Mouse (Mus musculus) forebrain, embryonic 11.5 days (tissue): ENCODE measurements at regions not wholly inside any gene's neighbourhood (a gene's known extent, or its start where the extent isn't known, plus 50 kb on each side); places are given as distances from the start of the nearest gene placed in this dataset.

ENCODE experiments used
- ATAC-seq: fragments of 200-750 bp; cut with Nextera tagmentation; replicated peaks from 2 replicates; pipeline ENCODE4 v1.8.0; 2017; ENCODE audit warnings: moderate TSS enrichment; ENCODE audit not compliant: low FRiP score
- DNase-seq: peaks from one replicate; pipeline ENCODE4 v3.0.0-alpha.2; 2017; ENCODE audit warnings: low spot score
- H3K27ac ChIP-seq: fragments of 300-500 bp; sonication (generic); 2 replicates; pipeline ENCODE4 v1.5.1; 2014; ENCODE audit warnings: low read depth, low read length
- H3K27me3 ChIP-seq: fragments of 300-500 bp; sonication (generic); 2 replicates; pipeline ENCODE4 v1.6.1; 2014; ENCODE audit warnings: mild to moderate bottlenecking, low read length, mixed read lengths; ENCODE audit not compliant: control insufficient read depth, insufficient read depth
- H3K36me3 ChIP-seq: fragments of 300-500 bp; sonication (generic); 2 replicates; pipeline ENCODE4 v1.6.1; 2014; ENCODE audit warnings: mild to moderate bottlenecking, low read length, moderate library complexity, mixed read lengths; ENCODE audit not compliant: control insufficient read depth, insufficient read depth
- H3K4me1 ChIP-seq: fragments of 300-500 bp; sonication (generic); replicated peaks from 2 replicates; pipeline ENCODE4 v1.6.1; 2014; ENCODE audit warnings: low read length, mixed read lengths; ENCODE audit not compliant: control insufficient read depth, insufficient read depth
- H3K4me2 ChIP-seq: fragments of 300-500 bp; sonication (generic); 2 replicates; pipeline ENCODE4 v1.6.1; 2014; ENCODE audit warnings: low read depth, mild to moderate bottlenecking, low read length, moderate library complexity, mixed read lengths; ENCODE audit not compliant: severe bottlenecking
- H3K4me3 ChIP-seq: fragments of 300-500 bp; sonication (generic); 2 replicates; pipeline ENCODE4 v1.5.1; 2014; ENCODE audit warnings: low read depth, low read length
- H3K9ac ChIP-seq: fragments of 300-500 bp; sonication (generic); 2 replicates; pipeline ENCODE4 v1.6.1; 2014; ENCODE audit warnings: low read length
- H3K9me3 ChIP-seq: fragments of 300-500 bp; sonication (generic); 2 replicates; pipeline ENCODE4 v1.6.1; 2016; ENCODE audit warnings: low read length, mixed read lengths; ENCODE audit not compliant: control insufficient read depth
- WGBS: fragments of 180-500 bp; shearing (Covaris S2); extraction: QIAGEN DNeasy Blood & Tissue Kit; methylation state at CpG from one replicate; pipeline ENCODE4 v1.1.7; 2014; 5-methylcytosine and 5-hydroxymethylcytosine counted together

DNA sequence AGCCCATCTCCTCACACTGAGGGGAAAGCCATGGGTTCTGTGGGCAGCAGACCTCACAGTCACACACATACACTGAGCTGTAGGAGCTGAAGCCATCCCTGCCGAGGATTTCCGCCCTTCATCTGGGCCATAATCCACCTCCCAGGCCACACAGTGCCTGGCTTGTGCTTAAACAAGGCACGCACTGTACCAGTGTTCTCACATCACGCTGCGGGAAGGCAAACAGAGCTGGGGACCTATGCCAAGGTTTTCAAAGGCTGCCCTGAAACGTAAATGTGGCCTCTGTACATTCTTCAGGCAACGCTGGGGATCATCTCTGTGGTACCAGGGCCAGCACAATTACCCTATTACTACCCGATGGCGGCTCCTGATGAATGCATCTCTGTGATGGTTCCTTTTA is 627.6 kb downstream of the Insc start:
- H3K27me3 ChIP-seq = no peaks in the 10 kb centered on the region
- DNase-seq = no peak
- ATAC-seq = no peak
- no peak overlapping the region for H3K4me3 ChIP-seq
- no peak overlapping the region for H3K27ac ChIP-seq
- H3K36me3 ChIP-seq = no peaks in the 10 kb centered on the region
- 59% methylated on average over 9 of the region's 9 CpGs for WGBS
- H3K9me3 ChIP-seq = no peaks in the 10 kb centered on the region
- no peak overlapping the region for H3K4me2 ChIP-seq
- no peaks in the 10 kb centered on the region for H3K4me1 ChIP-seq
- no peak overlapping the region for H3K9ac ChIP-seq

DNA sequence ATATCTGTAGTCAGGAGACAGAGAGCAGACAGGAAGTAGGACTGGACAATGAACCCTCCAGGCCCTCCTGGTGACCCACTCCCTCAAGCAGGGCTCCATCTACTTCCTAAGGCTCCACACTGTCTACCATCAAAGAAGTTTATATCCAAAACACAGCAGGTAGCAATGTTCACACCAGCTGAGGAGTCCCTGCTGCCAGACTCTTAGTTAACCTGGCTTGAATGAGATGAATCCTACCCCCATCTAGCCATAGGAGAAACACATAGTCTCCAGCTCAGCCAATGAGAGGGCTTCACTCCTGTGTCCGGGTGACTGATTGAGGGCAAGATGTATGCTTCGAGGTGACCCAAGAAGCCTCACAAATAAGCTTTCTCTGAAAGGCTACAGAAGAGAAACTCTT is 629.4 kb downstream of the Insc start:
- no peaks in the 10 kb centered on the region for H3K27me3 ChIP-seq
- WGBS = 70% methylated on average over 2 of the region's 2 CpGs
- no peaks in the 10 kb centered on the region for H3K9me3 ChIP-seq
- no peak overlapping the region for H3K9ac ChIP-seq
- no peak overlapping the region for H3K4me2 ChIP-seq
- H3K4me3 ChIP-seq = no peak overlapping the region
- DNase-seq (no peak), ATAC-seq (no peak)
- H3K36me3 ChIP-seq = no peaks in the 10 kb centered on the region
- no peaks in the 10 kb centered on the region for H3K4me1 ChIP-seq
- no peak overlapping the region for H3K27ac ChIP-seq

DNA sequence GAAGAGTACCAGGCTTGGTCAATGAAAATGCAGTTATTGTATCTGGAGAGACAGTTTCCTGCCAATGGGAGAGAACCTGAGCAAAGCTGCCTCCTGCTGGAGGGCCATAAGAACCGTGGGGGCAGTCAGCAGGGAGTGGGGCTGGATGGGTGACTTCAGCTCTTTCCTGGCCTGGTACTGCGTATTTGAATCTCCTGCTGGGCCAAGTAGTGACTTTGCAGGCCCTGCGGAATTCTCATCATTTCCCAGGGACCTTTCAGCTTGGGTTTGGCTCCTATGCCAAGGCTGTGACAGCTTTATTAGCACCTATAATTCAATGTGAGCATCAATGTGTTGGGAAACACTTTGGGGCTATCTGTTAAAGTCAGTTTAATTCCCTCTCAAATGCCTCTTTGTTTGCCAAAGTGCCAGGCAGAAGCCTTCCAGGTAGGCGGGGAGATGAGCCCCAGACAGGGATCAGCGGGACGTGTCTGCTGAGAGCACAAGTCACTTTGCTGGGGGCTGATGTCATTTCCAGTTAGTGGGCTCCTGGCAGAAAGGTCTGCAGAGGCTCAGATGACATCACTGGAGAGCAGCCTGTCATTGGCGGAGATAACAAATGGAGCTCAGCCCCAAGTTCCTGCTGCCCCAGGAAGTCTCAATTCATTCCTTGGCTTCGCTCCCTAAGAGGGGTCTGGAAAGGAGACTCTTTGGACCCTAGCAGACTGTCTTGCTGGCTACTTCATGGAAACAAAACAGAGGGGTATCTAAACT is 630.5 kb downstream of the Insc start:
- no peak for ATAC-seq
- H3K4me2 ChIP-seq = no peak overlapping the region
- H3K27me3 ChIP-seq = no peaks in the 10 kb centered on the region
- H3K36me3 ChIP-seq = no peaks in the 10 kb centered on the region
- H3K9ac ChIP-seq = no peak overlapping the region
- H3K9me3 ChIP-seq = no peaks in the 10 kb centered on the region
- H3K4me3 ChIP-seq = no peak overlapping the region
- H3K4me1 ChIP-seq = no peaks in the 10 kb centered on the region
- no peak for DNase-seq
- no peak overlapping the region for H3K27ac ChIP-seq
- WGBS = 73% methylated on average over 8 of the region's 8 CpGs

DNA sequence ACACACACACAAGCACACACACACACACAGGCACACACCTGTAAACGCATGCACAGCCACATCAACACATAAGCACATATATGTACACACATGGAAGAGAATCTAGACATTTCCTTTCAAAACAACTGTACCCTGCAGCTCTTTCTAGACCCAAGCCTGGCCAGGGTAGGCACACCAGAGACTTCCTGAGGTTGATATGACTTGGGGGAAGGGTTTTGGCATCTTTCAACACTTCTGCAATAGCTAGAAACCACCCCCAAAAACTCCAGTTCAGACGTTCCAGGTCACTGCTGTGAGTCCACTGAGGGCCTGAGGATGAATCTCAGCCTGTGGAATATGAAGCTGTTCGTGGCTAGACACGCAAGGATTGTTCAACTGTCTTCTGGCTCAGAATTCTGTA is 632.6 kb downstream of the Insc start:
- no peak overlapping the region for H3K27ac ChIP-seq
- no peak overlapping the region for H3K4me2 ChIP-seq
- DNase-seq = no peak
- no peak overlapping the region for H3K4me3 ChIP-seq
- WGBS = 84% methylated on average over 4 of the region's 4 CpGs
- H3K4me1 ChIP-seq = no peaks in the 10 kb centered on the region
- H3K27me3 ChIP-seq = no peaks in the 10 kb centered on the region
- H3K9me3 ChIP-seq = no peaks in the 10 kb centered on the region
- H3K9ac ChIP-seq = no peak overlapping the region
- no peak for ATAC-seq
- H3K36me3 ChIP-seq = no peaks in the 10 kb centered on the region

DNA sequence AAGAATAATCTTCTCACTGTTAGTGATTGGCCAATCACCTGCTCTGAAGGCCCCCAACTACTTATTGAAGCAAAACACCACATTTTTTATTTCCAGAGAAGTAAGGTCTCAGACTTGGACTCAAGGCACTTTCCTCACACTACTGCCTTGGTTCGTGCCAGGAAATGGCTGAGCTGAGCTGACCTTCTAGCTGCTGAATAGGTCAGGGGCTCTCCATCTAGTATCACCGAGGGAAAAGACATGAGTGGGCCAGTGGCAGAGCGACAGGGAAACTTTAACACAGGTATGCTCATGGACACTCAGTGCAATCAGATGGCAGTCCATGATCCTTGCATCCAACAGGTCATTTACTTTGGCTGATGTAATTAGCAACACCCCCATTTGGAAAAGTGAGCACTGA is 635.3 kb downstream of the Insc start:
- DNase-seq (no peak), ATAC-seq (no peak)
- H3K4me1 ChIP-seq = no peaks in the 10 kb centered on the region; the same call in 1 of the 2 replicates
- no peak overlapping the region for H3K4me3 ChIP-seq
- no peaks in the 10 kb centered on the region for H3K27me3 ChIP-seq
- H3K9me3 ChIP-seq = no peaks in the 10 kb centered on the region
- H3K27ac ChIP-seq = no peak overlapping the region
- 87% methylated on average over 3 of the region's 3 CpGs for WGBS
- H3K9ac ChIP-seq = no peak overlapping the region
- H3K36me3 ChIP-seq = no peaks in the 10 kb centered on the region
- no peak overlapping the region for H3K4me2 ChIP-seq

DNA sequence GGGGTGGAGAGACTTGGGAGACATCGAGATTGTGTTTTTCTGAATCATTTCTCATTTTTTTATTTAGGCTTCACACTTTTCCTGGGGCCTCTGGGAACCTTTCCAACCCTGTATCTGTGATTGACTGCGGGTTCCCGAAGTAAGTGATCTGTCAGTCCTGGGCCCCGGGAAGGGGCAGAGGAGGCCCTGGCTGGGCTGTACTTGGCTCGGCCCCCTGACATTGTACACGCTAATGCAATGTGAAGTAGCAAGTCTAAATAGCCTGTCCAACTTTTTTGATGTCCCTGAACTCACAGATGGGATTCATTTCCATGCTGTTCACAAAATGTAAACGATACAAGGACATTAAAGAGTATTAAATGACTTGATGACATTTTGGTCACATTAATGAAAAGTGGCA is 636.1 kb downstream of the Insc start:
- Histone ChIP-seq H3K4me3 (no peak overlapping the region), H3K36me3 (no peaks in the 10 kb centered on the region), H3K4me1 (no peaks in the 10 kb centered on the region; the same call in 1 of the 2 replicates), H3K9ac (no peak overlapping the region), H3K9me3 (no peaks in the 10 kb centered on the region), H3K4me2 (no peak overlapping the region), H3K27me3 (no peaks in the 10 kb centered on the region), H3K27ac (no peak overlapping the region)
- DNase-seq = no peak
- WGBS = 83% methylated on average over 7 of the region's 7 CpGs
- no peak for ATAC-seq

DNA sequence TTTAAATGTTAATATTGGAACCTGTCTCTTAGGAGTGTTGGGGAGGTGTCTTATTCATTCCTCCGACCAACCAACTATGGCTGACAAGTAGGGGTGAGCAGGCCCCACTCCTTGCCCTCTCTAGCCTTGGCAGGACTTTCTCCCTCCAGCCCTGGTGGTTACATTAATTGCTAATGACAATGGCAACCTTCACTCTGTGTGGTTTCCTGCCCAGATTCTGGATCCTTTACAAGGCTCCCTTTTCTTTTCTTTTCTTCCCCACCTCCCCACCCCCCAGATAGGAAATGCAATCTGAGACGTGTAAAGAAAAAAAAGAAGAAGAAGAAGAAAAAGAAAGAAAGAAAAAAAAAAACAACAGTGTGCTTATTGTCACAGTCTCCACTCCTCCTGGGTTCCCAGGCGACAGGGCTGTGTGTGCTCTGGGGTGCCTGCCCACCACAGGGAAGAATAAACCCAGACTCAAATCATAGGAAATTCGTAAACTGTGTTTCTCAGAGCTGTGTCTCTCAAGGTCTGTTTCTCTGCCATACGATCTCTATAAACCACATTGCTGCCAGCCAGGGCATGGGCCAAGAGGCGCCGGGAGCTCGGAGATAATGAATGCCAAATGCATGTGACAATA is 637.6 kb downstream of the Insc start:
- ATAC-seq = no peak
- Histone ChIP-seq H3K4me3 (no peak overlapping the region), H3K4me1 (no peaks in the 10 kb centered on the region; the same call in 1 of the 2 replicates), H3K9me3 (no peaks in the 10 kb centered on the region), H3K27ac (no peak overlapping the region), H3K27me3 (no peaks in the 10 kb centered on the region), H3K9ac (no peak overlapping the region), H3K36me3 (no peaks in the 10 kb centered on the region), H3K4me2 (no peak overlapping the region)
- DNase-seq = no peak
- 46% methylated on average over 8 of the region's 8 CpGs for WGBS

DNA sequence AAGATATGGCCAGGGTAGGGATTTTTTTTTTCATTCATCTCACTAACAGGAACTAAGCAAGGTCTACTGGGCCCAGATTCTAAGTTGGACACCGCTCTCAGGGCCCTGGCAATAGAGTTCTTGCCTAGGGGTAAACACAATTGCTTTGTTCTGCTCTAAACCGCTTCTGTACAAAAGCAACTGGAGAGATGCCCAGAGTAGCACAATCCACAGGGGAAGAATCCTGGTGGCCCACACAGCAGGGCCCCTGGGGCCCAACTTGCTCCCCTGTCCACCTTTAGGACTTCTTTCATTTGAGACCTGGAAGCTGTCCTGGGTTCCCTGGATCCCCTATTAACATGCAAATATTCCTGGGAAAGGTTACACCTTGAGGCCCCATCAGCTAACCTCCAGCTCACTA is 639.4 kb downstream of the Insc start:
- H3K4me1 ChIP-seq = no peaks in the 10 kb centered on the region; the same call in 1 of the 2 replicates
- 22% methylated on average over 2 of the region's 2 CpGs for WGBS
- ATAC-seq (no peak), DNase-seq (no peak)
- H3K27ac ChIP-seq = no peak overlapping the region
- no peak overlapping the region for H3K4me3 ChIP-seq
- H3K9ac ChIP-seq = no peak overlapping the region
- H3K9me3 ChIP-seq = no peaks in the 10 kb centered on the region
- no peak overlapping the region for H3K4me2 ChIP-seq
- H3K27me3 ChIP-seq = no peaks in the 10 kb centered on the region
- H3K36me3 ChIP-seq = no peaks in the 10 kb centered on the region

DNA sequence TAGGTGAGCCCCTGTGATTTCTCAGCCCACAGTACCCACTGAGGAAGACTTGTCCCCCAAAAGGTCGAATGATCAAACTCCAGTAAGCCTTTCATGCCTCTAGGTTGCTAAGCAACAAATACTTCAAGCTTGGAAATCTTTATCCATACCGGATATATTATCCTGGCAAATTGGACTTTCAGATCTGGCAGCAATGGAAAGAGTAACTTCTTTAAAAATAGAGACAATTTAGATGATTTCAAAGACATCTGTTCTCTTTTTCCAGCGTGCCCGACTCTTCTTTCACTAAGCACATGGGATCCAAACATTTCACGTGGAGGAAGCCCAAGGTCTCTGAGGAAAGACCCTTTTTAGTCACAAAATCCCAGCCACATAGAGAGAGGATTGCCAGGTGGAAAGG is 645.4 kb downstream of the Insc start:
- Histone ChIP-seq H3K4me2 (no peak overlapping the region), H3K9me3 (no peaks in the 10 kb centered on the region), H3K27me3 (no peaks in the 10 kb centered on the region), H3K4me3 (no peak overlapping the region), H3K36me3 (no peaks in the 10 kb centered on the region), H3K9ac (no peak overlapping the region), H3K27ac (no peak overlapping the region), H3K4me1 (peaks cover 2% of the 10 kb centered on the region; the same call in 1 of the 2 replicates)
- DNase-seq (peak; percentile 4), ATAC-seq (no peak)
- WGBS = 70% methylated on average over 5 of the region's 5 CpGs
